Mouse (Mus musculus) gastrocnemius, postnatal 14 days (tissue): ENCODE results near the gene Map2k1. TPM values are rescaled to one million over a fixed set of nuclear protein-coding genes. Genes with fewer than 3 reads are reported as not detected.
A peak's percentile ranks its signal among the peaks of the same experiment; 100 is the strongest.
"Not testable (repeated sequence)": the region's sequence is repeated elsewhere in the genome, so short reads cannot be mapped to it uniquely, and the experiment has no call there.

Experiments used
- DNase-seq: peaks from one replicate; pipeline ENCODE4 v3.0.0; 2021; ENCODE audit warnings: mixed read lengths
- intact Hi-C: fragments of 180-260 bp; cut with DNase I; formaldehyde crosslinking; loops from one replicate; pipeline ENCODE4 v1.15.1; 2025; ENCODE audit warnings: low total_unique reads
- long read RNA-seq, 2 experiments: library from polyadenylated mRNA; stranded (forward); transcript quantifications; one replicate each; pipeline ENCODE4 v2.0.0; 2021
- total RNA-seq, 2 experiments: library from RNA; stranded (reverse); gene quantifications; 2 replicates each; pipeline ENCODE4 v1.2.3; 2021

Map2k1 gene
- total RNA-seq: 10 to 100 TPM; 51.9 to 55.6 TPM
- long read RNA-seq, experiment 1, transcript Map2k1-201 (11 exons, 2,436 nt): major isoform, 61 of 88 reads
- long read RNA-seq, experiment 1, partial matches to known transcripts: 8 of 88 reads
- long read RNA-seq, experiment 1, other reads (novel, unspliced or antisense): 18 of 88 reads
- long read RNA-seq, experiment 2, transcript Map2k1-201 (11 exons, 2,436 nt): major isoform, 79 of 103 reads
- long read RNA-seq, experiment 2, partial matches to known transcripts: 4 of 103 reads
- long read RNA-seq, experiment 2, other reads (novel, unspliced or antisense): 20 of 103 reads

DNA sequence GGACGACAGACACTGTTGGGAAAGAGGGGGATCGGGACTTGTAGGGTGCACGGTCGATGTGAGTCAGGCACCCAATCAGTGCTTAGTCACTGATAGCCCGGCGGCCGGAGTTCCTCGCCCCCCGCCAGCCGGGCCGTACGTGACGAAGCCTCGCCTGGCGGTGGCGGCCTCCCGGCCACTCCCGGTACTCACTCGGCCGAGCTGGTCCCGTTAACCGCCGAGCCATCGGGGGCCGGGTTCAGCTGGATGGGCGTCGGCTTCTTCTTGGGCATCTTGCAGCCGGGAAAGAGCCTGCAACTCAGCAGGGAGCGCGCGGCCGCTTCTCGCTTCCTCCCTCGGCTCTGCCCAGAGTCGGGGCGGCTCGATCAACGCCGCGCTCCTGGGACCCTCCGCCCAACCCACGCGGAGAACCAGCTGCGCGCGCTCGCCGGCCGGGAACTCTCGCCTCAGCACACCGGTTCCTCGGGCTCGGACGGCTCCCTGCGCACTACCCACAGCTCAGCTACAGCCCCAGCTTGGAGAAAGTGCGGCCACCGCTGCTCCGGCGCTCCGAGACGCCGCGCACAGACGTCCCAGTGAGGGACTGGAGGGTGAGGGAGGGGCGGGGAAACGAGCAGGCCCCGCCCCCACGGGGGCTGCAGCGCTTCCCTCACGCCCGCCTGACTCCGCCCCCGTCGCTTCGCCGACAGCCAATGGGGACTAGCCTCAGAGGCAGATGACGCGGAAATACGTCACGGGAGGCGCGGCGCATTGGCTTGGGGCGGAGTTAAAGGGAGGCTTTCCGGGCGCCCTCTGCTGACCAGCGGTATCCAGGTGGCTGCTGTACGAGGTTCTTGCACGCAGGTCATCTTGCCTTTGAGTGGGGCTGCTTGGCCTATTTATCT is at the start of gene Map2k1:
Map2k1 (minus strand) TSS at position 611 of the 884 bp plus-strand sequence.
- peak; percentile 100 for DNase-seq
- intact Hi-C loops: no loop called here

DNA sequence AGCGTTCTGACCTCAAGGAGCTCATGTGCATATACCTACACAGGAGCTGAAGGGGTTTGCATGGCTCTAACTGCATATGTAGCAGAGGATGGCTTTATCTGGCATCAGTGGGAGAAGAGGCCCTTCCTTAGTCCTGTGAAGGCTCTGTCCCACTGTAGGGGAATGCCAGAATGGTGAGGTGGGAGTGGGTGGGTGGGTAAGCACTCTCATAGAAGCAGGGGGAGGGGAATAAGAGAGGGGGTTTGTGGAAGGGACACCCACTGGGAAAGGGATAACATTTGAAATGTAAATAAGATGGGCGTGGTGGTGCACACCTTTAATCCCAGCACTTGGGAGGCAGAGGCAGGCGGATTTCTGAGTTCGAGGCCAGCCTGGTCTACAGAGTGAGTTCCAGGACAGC is 49.7 kb upstream of the Map2k1 start:
- DNase-seq, intact Hi-C loops: not testable (repeated sequence)

DNA sequence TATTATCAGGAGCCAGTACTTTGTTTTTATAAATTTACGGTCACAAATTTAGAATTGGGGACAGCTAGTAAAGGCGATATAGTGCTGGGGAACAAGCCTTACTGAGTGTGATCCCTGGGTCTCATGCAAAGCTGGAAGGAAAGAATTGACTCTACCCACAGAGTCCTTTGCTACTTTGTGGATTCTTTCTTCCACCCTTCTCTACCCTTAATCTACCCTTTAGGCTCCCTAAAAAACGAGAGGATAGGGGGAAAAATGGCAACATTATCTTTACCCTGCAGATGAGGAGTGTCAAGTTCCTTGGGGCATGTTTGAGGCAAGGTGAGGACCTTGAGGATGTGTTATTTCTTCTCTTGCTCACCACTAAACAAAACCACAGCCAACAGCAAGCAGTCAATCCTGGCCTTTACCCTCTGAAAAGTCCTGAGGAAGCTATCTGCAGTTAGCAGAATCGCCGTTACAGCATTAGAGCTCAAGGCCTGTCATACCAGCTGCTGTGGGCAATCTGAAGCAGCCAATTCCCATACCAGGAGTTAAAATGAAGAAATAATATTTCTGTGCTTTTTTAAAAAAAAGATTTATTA is 29.1 kb upstream of the Map2k1 start:
- intact Hi-C loops: no loop called here
- DNase-seq: no peak

DNA sequence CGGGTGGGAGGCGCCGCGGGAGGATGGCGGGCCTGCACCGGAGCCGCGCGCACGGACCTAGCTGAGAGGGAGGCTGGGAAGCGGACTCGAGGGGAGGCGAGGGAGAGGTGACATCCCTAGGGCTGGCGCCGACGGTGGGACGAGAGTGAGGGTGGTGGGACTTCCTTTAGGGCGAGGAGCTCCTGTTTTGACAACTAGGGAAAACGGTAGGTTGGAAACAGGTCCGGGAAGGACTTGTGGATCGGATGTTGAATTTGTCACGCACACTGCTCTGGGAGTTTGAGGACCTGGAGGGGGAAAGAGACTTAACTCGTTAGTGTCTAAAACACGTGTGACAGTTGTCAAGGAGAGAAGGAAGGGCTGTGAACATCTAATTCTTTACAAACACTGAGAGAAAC is 28.3 kb upstream of the Map2k1 start:
- no peak for DNase-seq
- intact Hi-C loops: no loop called here

DNA sequence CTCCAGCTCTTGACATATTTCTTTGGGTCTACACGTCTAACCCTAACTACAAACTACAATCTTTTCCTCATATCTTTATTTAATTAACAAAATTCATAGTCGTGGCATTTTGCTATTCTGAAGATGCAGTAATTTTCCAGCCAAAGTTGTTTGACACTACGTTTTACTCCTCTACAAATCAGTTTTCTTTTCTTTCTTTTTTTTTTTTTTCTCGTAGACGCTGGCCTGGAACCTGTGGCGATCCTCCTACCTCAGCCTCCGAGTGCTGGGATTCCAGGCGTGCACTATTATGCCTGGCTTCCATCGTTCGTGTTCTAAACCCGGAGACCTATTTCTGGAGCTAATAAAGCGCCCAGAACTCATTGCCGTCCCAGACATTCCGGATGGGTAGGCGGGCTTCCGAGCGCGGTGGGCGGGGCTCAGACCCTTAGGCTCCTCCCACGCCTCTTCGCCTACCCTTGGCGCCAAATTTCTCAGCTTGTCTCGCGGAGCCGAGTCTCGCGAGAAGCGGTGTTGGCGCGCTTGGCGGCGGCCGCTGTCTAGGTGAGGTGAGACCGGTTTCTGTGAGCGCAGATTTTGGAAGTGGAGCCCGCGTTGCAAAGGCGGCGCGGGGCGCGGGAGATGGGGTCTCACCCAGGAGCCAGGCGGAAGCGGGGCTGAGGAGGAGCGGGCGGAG is 27.8 kb upstream of the Map2k1 start, which contains the start of gene Tipin:
Tipin (plus strand) TSS at position 477 of the 676 bp plus-strand sequence.
- peak; percentile 95 for DNase-seq
- intact Hi-C loops: no loop called here

DNA sequence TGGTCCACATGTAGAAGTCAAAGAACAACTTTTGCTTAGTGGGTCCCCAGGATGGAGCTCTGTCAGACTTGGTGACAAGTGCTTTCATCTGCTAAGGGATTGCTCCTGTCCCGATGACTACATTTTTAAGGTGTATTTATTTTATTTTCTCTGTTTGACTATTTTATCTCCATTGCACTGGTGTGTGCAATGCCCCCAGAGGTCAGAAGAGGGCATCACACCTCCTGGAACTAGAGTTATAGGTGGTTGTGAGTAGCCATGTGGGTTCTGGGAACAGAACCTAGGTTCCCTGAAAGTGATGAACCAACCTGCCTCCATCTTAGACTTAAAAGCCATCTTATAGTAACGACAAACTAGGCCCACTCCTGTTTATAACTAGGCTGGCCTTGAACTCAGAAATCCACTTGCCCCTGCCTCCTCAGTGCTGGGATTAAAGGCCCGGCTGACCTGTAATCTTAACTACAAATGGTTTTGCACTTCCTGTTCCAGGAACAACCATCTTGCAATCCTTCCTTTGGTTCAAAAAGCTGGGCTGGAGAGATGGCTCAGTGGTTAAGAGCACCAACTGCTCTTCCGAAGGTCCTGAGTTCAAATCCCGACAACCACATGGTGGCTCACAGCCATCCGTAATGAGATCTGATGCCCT is 25.4 kb upstream of the Map2k1 start:
- no peak for DNase-seq
- intact Hi-C loops: no loop called here

DNA sequence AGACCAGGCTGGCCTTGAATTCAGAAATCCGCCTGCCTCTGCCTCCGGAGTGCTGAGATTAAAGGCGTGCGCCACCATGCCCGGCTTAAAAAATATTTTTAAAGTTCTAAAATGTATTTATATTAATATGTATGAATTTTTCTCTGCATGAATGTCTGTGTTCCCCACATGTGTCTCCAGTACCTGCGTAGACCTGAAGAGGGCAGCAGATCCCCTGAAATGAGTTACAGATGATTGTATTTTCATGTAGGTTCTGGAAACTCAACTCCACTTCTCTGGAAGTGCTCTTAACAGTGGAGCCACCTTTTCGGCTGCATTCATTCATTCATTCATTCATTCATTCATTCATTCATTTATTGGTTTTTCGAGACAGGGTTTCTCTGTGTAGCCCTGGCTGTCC is 24.3 kb upstream of the Map2k1 start:
- intact Hi-C loops: no loop called here
- peak; percentile 53 for DNase-seq

DNA sequence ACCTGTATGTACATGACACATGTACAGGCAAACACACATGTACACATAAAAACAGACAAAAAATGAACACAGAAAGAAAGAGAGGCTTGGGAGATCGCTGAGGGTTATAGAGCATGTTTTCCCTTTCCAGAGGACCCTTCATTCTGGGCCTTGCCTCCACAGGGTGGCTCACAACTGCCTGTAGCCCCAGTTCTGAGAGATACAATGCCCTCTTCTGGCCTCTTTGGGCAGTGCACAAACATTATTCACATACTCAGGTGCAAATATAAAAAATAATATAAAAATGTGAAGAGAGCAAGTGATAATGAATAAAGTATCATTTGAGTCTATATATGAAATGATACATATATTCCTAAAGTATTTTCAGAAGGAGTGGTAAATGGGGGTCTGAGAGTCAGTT is 21.5 kb upstream of the Map2k1 start:
- no peak for DNase-seq
- intact Hi-C loops: loop anchor here (5.0 kb wide), 2 partner anchors 98 to 138 kb away; partner anchors contain the start of gene Snapc5

DNA sequence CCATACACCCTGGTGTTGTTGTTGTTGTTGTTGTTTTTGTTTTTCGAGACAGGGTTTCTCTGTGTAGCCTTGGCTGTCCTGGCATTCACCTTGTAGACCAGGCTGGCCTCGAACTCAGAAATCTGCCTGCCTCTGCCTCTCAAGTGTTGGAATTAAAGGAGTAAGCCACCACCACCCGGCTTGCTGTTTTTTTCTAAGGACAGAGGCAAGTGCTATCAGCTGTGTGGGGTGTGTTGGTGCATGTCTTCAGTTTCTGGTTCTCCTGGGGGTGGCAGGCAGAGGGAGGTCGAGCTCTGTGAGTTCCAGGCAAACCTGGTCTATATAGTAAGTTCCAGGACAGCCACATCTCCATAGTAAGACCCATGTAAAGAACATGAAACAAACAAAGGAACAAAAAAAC is 20.9 kb upstream of the Map2k1 start:
- intact Hi-C loops: loop anchor here (5.0 kb wide), 2 partner anchors 97 to 137 kb away; partner anchors contain the start of gene Snapc5
- DNase-seq: no peak

DNA sequence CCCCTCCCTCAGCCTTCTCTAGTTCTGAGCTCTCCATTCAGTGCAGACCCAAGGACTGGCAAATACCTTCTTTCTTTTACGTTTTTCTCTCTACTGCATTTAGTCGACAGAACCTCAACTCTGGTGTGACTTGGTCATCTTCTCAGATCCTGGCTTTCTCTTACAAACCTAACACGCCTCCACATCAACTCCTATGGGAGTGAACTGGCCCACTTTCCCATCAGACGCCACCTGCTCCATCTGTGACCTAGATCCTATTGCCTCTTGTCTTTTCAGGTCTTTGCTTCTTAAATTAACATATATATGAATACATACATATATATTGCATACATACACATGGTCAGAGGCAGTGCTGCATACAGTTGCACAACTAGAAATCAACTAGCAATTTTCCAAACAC is 20.3 kb upstream of the Map2k1 start:
- DNase-seq: no peak
- intact Hi-C loops: loop anchor here (5.0 kb wide), 2 partner anchors 96 to 136 kb away; partner anchors contain the start of gene Snapc5

DNA sequence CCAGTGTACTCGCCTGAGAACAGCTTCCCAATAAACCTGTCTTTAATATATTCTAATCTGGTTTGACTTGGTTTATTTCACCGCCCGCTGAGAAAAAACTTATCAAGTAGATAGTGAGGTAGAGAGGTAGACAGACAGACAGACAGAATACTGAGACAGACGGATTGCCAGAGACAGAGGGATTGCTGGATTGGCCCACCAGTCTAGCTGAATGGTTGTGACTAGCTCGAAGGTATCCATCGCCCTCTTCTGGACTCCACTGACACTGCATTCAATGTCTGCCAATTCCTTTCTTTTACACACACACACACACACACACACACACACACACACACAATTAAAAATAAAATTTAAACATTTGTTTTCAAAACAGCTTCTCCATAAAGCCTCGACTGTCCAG is 19.2 kb upstream of the Map2k1 start:
- intact Hi-C loops: loop anchor here (5.0 kb wide), 2 partner anchors 95 to 135 kb away; partner anchors contain the start of gene Snapc5
- peak; percentile 29 for DNase-seq

DNA sequence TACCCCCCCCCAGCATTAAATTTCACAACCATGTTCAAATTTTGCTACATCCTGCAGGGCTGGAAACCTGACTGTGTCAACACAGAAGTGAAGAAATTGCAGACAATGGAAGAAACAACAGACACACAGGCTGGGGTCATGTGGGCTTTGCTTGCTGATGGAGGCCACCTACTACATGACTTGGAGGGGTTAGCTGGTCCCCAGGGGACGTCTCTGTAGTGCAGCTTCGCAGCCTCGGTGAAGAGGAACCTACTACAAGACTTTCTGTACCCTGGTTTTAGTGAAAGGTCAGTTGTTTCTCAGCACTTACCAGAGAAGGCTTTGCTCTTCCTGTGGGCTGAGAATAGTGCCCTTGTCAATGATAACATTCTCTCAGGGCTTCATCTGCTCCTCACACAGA is 17.8 kb upstream of the Map2k1 start:
- intact Hi-C loops: loop anchor here (5.0 kb wide), 2 partner anchors 94 to 134 kb away; partner anchors contain the start of gene Snapc5
- no peak for DNase-seq

DNA sequence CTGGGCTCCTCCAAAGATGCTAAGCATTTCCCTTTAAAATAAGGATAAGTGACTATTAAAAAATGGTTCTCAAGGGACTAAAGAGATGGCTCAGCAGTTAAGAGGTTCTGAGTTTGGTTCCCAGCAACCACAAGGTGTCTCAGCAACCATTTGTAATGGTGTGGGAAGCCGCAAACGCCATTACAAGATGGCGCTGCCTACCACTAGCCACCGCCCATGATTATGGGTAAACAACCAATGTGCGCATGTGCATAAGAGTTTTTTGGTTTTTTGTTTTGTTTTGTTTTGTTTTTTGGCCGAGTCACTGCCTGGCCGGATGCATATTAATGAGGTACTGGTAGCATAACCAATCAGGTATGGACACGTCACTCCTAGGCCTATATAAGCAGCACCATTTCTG is 15.4 kb upstream of the Map2k1 start:
- DNase-seq, intact Hi-C loops: not testable (repeated sequence)

DNA sequence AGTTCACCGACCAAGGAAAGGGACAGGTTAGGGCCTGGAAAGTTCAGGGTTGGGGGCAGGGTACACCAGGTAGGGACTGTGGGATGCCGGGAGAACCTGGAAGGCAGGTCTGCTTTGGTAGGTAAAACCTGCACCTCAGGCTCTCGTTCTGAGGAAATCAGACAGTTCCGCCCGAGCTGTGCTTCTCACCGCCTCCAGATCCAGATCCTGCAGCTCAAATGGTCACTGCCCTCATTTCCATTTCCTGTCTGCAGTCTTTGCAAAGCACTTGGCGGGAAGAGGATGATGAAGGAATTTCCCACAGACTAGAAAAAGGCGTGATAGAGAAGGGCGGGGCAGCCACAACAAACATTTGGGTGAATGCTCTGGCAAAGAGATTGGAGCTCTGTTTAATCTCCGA is 14.8 kb upstream of the Map2k1 start:
- DNase-seq: no peak
- intact Hi-C loops: no loop called here

DNA sequence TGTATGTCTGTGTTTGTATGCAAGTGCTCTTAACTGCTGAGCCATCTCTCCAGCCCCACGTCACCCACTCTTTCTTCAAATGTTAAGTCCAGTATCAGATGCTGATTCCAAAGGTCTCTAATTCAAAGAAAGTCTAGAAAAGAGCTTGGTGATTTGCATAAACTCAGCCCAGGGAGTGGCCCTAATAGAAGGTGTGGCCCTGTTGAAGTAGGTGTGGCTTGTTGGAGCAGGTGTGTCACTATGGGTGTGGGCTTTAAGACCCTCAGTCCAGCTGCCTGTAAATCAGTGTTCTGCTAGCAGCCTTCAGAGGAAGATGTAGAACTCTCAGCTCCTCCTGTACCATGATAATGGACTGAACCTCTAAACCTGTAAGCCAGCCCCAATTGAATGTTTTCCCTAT is 13.8 kb upstream of the Map2k1 start:
- intact Hi-C loops: no loop called here
- no peak for DNase-seq

DNA sequence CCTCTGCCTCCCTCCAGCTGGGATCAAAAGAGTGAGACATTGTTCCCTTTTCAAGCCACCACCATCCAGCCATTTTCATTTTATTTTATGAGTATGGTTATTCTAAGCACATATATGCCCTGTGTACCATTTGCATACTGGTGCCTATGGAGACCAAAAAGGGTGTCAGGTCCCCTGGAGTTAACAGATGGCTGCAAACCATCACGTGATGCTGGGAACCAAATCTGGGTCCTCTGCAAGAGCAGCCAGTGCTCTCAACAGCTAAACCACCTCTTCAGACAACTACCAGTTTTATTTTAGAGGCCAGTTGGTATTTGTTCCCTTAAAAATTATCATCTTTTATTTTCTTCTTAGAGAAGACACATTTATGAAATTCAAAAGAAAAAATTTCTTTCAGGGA is 11.4 kb upstream of the Map2k1 start:
- intact Hi-C loops: no loop called here
- DNase-seq: no peak

DNA sequence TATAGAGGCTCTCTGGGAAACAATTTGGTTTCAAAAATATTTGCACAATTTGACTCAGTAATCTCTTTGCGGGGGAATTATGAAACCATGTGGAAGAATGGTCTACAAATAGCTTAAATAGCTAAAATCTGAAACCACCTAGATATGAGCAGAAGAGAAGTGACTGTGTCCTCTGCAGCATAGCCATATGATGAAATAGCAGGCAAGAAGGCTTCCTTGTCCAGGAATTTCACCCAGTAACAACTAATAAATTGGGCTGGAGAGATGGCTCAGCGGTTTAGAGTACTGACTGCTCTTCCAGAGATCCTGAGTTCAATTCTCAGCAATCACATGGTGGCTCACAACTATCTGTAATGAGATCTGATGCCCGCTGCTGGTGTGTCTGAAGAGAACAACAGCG is 7.6 kb upstream of the Map2k1 start:
- no peak for DNase-seq
- intact Hi-C loops: no loop called here

DNA sequence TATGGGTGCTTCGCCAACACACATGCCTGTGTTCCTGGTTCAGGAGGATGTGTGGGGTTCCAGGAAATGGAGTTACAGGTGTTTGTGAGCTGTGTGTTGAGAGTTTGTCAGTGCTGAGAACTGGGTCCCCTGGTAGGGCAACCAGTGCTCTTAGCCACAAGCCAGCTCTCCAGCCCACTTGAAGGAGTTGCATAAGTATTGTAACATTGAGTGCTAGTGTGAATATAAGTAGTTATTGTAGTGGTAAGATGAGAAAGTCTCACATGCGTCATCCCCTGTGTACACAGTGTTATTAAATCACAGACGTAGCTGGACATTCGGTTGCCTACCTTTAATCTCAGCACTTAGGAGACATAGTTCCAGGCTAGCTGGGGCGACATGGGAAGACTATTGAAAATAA is 6.5 kb upstream of the Map2k1 start:
- intact Hi-C loops: loop anchor here (5.0 kb wide), 1 partner anchor 78 kb away; no protein-coding TSS in a partner anchor
- DNase-seq: no peak

DNA sequence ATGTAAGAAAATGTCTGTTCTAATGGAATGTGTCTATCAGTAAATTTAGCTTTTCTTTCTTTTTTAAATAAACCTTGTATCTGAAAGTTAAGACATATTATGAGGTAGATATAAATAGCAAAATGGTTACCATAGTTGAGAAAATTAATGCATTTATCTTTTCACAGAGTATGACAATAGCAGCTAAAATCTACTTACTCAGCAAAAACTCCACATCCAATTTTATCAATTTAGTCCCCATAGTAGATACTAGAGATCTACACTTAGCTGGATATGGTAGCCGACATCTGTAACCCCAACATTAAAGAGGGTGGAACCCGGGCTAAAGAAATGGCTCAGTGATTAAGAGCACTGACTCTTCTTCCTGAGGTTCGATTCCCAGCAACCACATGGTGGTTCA is 2.8 kb upstream of the Map2k1 start:
- no peak for DNase-seq
- intact Hi-C loops: loop anchor here (5.0 kb wide), 1 partner anchor 74 kb away; no protein-coding TSS in a partner anchor
